Mouse (Mus musculus) MN1 (cell line): ENCODE data around the gene Alkbh6.

Experiments used
- DNase-seq: peaks from one replicate; pipeline ENCODE4 v3.0.0-alpha.2; 2016; ENCODE audit warnings: low spot score

The Alkbh6 gene

GRCm38 (mm10) chr7:30295103-30295502, 13.4 kb upstream of the Alkbh6 start:
- DNase-seq, result no peak

- no peak for DNase-seq
These were observed 11.7 kb upstream of the Alkbh6 start for GRCm38 (mm10) chr7:30296816-30297215.

- no peak for DNase-seq
These were observed 11.3 kb upstream of the Alkbh6 start for GRCm38 (mm10) chr7:30297266-30297665.

GRCm38 (mm10) chr7:30300914-30301313, 7.6 kb upstream of the Alkbh6 start:
- peak; percentile 46 for DNase-seq

- DNase-seq, result peak; percentile 45
These were observed 2.3 kb upstream of the Alkbh6 start for GRCm38 (mm10) chr7:30306083-30306779.

- DNase-seq, result no peak
These were observed 1.0 kb downstream of the Alkbh6 start for GRCm38 (mm10) chr7:30309395-30310129.

- no peak for DNase-seq
These were observed 1.6 kb downstream of the Alkbh6 start for GRCm38 (mm10) chr7:30310136-30310535.

GRCm38 (mm10) chr7:30313666-30314320, 5.3 kb downstream of the Alkbh6 start:
- DNase-seq, result no peak

- no peak for DNase-seq
These were observed 6.2 kb downstream of the Alkbh6 start, which contains the start of gene Syne4 for GRCm38 (mm10) chr7:30314721-30315155. TSS of gene Syne4 (plus strand) at chr7:30314807.

GRCm38 (mm10) chr7:30315559-30316529, 7.3 kb downstream of the Alkbh6 start:
- DNase-seq, result no peak

- no peak for DNase-seq
These were observed 9.6 kb downstream of the Alkbh6 start for GRCm38 (mm10) chr7:30318142-30318541.

GRCm38 (mm10) chr7:30320946-30321345, 12.4 kb downstream of the Alkbh6 start:
- DNase-seq, result no peak

- peak; percentile 71 for DNase-seq
These were observed 13.2 kb downstream of the Alkbh6 start, which contains the start of gene E130208F15Rik for GRCm38 (mm10) chr7:30321539-30322284. TSS of gene E130208F15Rik (plus strand) at chr7:30321740.

GRCm38 (mm10) chr7:30322285-30322667, 13.8 kb downstream of the Alkbh6 start:
- peak; percentile 94 for DNase-seq

GRCm38 (mm10) chr7:30322865-30323264, 14.3 kb downstream of the Alkbh6 start:
- DNase-seq, result peak; percentile 40

- no peak for DNase-seq
These were observed 15.3 kb downstream of the Alkbh6 start, which contains the start of gene Sdhaf1 for GRCm38 (mm10) chr7:30323795-30324194. TSS of gene Sdhaf1 (minus strand) at chr7:30323895.

GRCm38 (mm10) chr7:30324300-30324944, 15.9 kb downstream of the Alkbh6 start:
- DNase-seq, result no peak

GRCm38 (mm10) chr7:30325364-30325763, 16.8 kb downstream of the Alkbh6 start:
- DNase-seq, result peak; percentile 48

- DNase-seq, result no peak
These were observed 17.9 kb downstream of the Alkbh6 start for GRCm38 (mm10) chr7:30326427-30326826.

GRCm38 (mm10) chr7:30327140-30327539, 18.6 kb downstream of the Alkbh6 start:
- DNase-seq, result no peak
